Mouse (Mus musculus) heart, adult 10 weeks (tissue): ENCODE results near the gene Zbtb43. TPM values are rescaled to one million over a fixed set of nuclear protein-coding genes. Genes with fewer than 3 reads are reported as not detected.

Experiments used
- polyA plus RNA-seq: library from polyadenylated mRNA; stranded (reverse); fragments of 350-450 nt; fragmentation: Illumina TruSeq; extraction: RNeasy Lipid Tissue Mini Kit (QIAGEN cat#74804); gene quantifications from one replicate; pipeline ENCODE4 v1.2.3, GENCODE M21; 2014; ENCODE audit warnings: low read depth, low replicate concordance

The Zbtb43 gene
- 17.8 TPM for polyA plus RNA-seq

DNA sequence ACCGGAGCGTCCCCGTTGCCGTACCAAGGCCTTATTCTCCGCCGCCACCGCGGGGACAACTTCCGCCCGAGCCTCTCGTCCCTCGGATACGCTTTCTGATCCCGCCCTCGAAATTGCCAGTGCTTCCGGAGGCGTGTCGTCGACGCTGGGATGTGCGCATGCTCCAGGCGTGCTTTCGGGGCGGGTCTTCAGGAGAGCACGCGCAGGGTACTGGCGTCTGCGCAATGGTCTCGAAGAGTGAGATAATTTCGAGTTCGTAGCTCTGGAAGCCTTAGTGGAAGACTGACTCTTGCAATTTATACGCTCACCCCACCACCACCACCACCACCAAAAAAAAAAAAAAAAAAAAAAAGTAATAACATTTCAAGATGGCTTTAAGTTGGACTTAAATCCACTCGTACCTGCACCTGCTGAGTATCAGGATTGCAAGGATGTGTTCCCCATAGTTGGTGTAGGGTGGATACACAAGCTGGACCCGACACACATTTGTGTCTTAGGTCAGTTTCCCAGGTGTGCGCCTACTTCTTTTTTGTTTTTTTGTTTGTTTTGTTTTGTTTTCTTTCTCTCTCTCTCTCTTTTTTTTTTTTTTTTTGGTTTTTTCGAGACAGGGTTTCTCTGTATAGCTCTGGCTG, at the start of gene Zbtb43:
TSS of gene Zbtb43 (minus strand) at position 94 of the 632 bp plus-strand sequence.

DNA sequence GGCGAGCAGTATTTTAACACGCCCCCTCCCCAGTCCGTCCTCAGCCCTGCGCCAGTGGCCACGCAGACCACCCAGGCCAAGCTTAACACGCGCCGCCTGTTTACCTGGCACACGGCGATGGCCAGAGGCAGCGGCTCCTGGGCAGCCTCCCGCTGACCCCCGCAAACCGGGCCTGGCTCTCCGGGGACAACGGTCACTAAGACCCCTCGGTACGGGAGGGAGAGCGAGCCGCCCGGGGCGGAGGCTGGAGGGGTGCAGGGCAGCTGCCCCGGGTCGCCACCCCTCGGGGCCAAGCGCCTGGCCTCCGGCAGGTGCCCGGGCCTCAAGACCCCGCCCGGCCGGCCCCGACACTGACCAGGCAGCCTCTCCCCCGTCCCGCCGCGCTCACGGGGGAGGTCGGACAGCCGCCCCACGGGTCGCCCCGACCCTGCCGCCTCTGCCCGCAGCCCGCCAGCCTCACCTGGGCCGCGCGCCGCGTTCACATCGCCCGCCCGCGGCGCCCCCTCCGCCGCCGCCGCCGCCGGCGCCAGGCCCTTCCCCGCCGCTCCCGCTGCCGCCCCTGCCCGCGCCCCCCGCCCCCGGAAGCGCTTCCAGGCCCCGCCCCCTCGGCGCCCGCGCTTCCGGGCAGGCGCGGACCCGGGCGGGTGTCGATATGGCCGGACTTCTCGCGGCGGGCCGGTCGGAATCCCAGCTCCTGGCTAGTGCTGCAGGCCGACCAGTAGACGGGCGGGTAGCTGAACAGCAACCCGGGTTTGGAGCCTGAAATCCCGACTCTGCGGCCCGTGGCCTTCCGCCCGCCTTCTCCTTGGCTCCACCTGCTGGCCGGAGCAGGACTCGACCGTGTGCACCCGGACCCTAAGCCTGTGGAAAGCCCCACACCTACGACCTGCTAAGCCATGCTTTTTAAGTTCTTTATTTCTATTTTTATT, 37.3 kb downstream of the Zbtb43 start, which contains the start of gene Zbtb34:
TSS of gene Zbtb34 (minus strand) at position 554 of the 929 bp plus-strand sequence.

Other genes starting within 250 kb of the Zbtb43 start
- gene Ralgps1, start 97.1 kb downstream of the Zbtb43 start, polyA plus RNA-seq: 5.1 TPM
- 3.0 TPM for gene Zbtb34, start 37.2 kb downstream of the Zbtb43 start, polyA plus RNA-seq
- gene Lmx1b, start 172.0 kb upstream of the Zbtb43 start, polyA plus RNA-seq: 0.08 TPM